Mouse (Mus musculus) lung, adult 2 months (tissue): ENCODE results near the gene Cacna1a. TPM values are rescaled to one million over a fixed set of nuclear protein-coding genes. Genes with fewer than 3 reads are reported as not detected.

Experiments used
- DNase-seq: peaks from one replicate; pipeline ENCODE4 v3.0.0; 2022
- H3K4me1 ChIP-seq: fragments of 200-500 bp; 2 replicates; pipeline ENCODE4 v1.6.1; 2011; ENCODE audit warnings: low read length; ENCODE audit not compliant: control insufficient read depth, insufficient read depth
- H3K4me3 ChIP-seq: fragments of 200-500 bp; replicated peaks from 2 replicates; pipeline ENCODE3; 2011; ENCODE audit warnings: low read depth, mild to moderate bottlenecking, control low read depth, low read length; ENCODE audit errors: extremely low read depth
- CTCF ChIP-seq: fragments of 200-500 bp; IDR thresholded peaks from 2 replicates; pipeline ENCODE4 v1.5.1; 2011; ENCODE audit warnings: mild to moderate bottlenecking, low read length, control low read depth; ENCODE audit not compliant: insufficient read depth
- POLR2A ChIP-seq: fragments of 200-500 bp; IDR thresholded peaks from 2 replicates; pipeline ENCODE4 v1.6.1; 2011; ENCODE audit warnings: low read depth, mild to moderate bottlenecking, control low read depth, low read length, borderline replicate concordance; ENCODE audit errors: extremely low read depth
- WGBS: fragments of 180-500 bp; shearing (Covaris S2); methylation state at CpG from one replicate; pipeline ENCODE4 v1.1.7; 2018; 5-methylcytosine and 5-hydroxymethylcytosine counted together
- polyA plus RNA-seq: library from polyadenylated mRNA; depleted of rRNA; stranded (reverse); fragments of >200 nt; gene quantifications from 2 replicates; pipeline ENCODE4 v1.2.3, GENCODE M21; 2012

The Cacna1a gene
- polyA plus RNA-seq, 1 experiment = 13.3 TPM

DNA sequence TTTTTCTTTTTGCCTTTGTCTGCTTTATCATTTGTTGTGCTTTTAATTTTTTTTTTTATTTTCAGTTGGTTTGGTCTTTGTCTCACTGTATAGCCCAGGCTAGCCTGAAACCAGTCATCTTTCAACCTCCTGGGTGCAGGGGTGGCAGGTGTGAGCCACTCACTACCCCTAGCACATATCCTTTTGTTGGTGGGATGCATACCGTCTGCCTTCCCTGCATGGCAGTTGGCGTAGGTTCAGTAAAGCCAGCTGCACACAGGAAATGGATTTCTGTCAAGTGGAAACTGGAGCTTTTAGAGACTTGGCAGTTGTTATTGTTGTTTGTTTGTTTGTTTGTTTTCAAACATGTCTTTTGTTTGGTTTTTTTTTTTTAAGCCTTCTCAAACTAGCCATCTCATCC is 132.8 kb downstream of the Cacna1a start:
- TF ChIP-seq CTCF (no peak), POLR2A (no peak)
- DNase-seq = no peak
- WGBS = 40% methylated on average over 2 of the region's 2 CpGs
- Histone ChIP-seq H3K4me3 (no peak overlapping the region), H3K4me1 (no peaks in the 10 kb centered on the region)

DNA sequence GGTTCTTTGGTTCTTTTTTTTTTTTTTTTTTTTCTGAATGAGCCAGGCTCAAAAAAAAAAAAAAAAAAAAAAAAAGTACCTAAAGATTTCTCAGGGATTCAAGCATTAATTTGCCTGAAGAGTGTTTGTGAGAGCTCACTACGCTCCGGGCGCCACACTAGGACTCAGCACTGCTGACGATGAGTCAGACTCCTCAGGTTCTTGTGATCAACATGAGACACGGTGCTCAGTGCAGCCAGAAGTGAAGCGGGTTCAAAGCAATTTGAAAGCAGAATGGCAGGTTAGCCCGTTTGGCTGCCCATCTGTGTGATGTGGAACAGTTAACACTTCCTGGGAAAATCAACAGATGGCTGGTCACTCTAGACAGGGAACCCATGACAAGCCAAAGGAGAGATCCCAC is 139.8 kb downstream of the Cacna1a start:
- no peaks in the 10 kb centered on the region for H3K4me1 ChIP-seq
- H3K4me3 ChIP-seq = no peak overlapping the region
- no peak for TF ChIP-seq POLR2A
- no peak for TF ChIP-seq CTCF
- WGBS = 75% methylated on average over 7 of the region's 7 CpGs
- DNase-seq = no peak

DNA sequence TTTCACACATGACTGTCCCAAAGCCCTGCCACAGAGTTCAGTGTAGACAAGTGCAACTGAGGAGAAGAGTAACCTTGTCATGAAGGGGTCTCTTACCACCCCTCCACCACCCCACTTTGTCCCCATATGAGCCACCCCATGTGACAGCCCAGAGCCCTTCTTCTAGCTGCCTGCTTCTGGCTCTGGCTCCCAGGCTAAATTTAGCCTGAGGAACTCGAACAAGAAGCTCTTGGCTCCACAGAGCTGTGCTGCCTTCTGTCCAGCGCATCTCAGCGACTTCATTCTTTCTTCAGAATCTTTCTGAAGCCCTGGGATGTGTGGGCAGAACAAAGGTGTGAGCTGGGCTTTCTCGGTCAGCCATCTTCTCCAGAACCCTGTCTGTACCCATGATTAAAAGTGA is 141.3 kb downstream of the Cacna1a start:
- DNase-seq = no peak
- no peak overlapping the region for H3K4me3 ChIP-seq
- 51% methylated on average over 4 of the region's 4 CpGs for WGBS
- TF ChIP-seq CTCF (no peak), POLR2A (no peak)
- H3K4me1 ChIP-seq = no peaks in the 10 kb centered on the region

DNA sequence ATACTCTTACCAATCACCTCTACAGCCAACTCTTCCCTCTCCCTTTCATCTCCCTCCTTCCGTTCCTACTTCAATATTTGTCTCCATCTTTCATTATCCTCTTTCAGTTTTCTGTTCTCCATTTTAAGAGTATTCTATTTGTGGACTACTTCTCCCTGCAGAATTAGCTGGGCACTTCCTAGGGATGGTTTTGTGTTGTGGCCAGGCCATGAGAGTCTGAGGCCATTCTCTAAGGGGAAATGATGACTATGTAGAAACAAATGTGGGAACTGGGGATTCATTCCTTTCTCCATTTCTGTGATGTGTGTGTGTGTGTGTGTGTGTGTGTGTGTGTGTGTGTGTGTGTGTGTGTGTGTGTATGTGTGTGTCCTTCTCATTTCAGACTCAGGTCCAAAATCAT is 144.5 kb downstream of the Cacna1a start:
- TF ChIP-seq CTCF (no peak), POLR2A (no peak)
- DNase-seq = no peak
- Histone ChIP-seq H3K4me1 (no peaks in the 10 kb centered on the region), H3K4me3 (no peak overlapping the region)
- WGBS = 74% methylated on average over 1 of the region's 1 CpGs

DNA sequence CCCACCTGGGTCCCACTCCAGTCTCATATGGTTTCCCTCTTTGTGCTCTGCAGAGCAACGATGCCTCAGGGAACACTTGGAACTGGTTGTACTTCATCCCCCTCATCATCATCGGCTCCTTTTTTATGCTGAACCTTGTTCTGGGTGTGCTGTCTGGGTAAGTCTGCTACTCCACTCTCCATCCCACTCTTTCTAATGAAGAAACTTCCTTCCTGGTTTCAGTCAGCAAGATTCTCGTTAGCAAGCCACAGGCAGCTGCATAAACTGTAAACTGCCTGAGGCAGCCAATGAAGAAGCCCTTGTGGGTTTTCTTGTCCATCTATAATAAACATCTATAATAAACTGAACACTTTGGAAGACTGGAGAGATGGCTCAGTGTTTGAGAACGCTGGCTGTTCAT is 145.1 kb downstream of the Cacna1a start:
- WGBS = 59% methylated on average over 4 of the region's 4 CpGs
- no peak for DNase-seq
- TF ChIP-seq POLR2A (no peak), CTCF (no peak)
- no peak overlapping the region for H3K4me3 ChIP-seq
- no peaks in the 10 kb centered on the region for H3K4me1 ChIP-seq

DNA sequence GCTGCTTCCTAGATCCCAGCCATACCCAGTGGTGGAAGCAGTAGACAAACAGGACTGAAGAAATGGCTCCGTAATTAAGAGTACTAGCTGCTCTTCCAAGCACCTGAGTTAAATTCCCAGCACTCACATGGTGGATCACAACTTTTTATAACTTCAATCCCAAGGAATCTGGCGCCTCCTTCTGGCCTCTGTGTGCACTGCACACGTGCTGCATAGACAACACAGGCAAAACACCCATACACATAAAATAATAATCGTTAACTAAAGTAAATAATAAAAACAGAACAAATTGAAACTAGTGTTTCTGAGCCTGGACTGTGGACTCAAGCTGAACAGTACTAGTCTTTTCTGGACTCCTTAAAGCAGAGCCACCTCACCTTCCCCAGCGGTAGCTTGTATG is 148.7 kb downstream of the Cacna1a start:
- no peak for TF ChIP-seq CTCF
- no peak for TF ChIP-seq POLR2A
- 78% methylated on average over 5 of the region's 5 CpGs for WGBS
- Histone ChIP-seq H3K4me3 (no peak overlapping the region), H3K4me1 (no peaks in the 10 kb centered on the region)
- DNase-seq = no peak

DNA sequence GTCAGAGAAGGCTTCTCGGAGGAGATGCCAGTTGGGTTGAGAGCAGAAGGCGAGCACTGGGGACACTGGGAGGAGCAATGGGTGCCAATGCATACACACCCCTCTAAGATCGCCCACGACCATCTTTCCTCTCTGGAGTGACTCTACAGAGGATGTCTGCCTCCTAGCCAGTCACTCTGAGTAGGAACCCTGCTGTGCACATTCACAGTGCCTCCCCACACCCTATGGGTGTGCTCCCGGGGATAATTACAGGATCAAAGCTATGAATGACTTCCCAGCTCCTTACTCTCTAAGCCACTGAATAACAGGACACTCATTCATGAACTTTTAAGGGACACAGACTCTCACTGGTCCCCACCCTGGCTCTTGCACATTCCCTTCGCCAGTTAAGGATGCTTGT is 151.1 kb downstream of the Cacna1a start:
- no peak for DNase-seq
- TF ChIP-seq CTCF (no peak), POLR2A (no peak)
- no peaks in the 10 kb centered on the region for H3K4me1 ChIP-seq
- H3K4me3 ChIP-seq = no peak overlapping the region
- 40% methylated on average over 6 of the region's 6 CpGs for WGBS

DNA sequence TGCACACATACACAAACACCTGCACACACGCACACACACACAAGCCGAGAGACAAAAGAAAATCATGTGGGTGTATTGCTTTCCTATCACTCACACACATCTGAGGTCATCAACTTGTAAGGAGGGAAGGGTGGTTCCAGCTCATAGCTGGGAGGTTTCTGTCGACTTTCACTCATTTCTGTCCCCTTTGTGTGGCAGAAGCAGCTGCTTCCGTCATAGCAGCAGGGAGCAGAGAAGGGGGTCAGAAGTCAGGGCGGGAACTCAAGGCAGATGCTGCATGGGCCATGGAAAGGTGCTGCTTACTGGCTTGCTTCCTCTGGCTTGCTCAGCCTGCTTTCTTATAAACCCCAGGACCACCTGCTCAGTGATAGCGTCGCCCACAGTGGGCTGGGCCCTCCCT is 154.2 kb downstream of the Cacna1a start:
- DNase-seq = no peak
- WGBS = 70% methylated on average over 7 of the region's 7 CpGs

DNA sequence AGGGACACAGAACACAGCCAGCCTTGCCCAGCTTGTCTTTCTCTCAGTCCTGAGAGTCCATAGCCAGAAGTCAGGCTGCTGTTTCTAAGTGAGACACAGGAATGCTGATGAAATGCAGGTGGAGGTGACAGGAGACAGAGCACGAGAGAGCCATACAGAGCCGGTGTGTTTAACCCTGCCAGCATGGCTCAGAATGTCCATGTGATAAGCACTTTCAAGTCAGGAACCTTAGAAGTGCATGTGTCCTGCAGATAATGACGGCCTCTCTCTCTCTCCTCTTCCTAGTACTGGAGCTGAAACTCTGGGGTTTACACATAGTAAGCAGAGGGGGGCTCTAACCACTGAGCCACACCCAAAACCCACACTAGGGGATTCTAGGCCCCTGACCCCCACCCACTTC is 157.3 kb downstream of the Cacna1a start:
- DNase-seq = no peak
- WGBS = 61% methylated on average over 3 of the region's 3 CpGs
- no peaks in the 10 kb centered on the region for H3K4me1 ChIP-seq
- TF ChIP-seq CTCF (no peak), POLR2A (no peak)
- no peak overlapping the region for H3K4me3 ChIP-seq

More for the DNA sequence above, 154.2 kb downstream of the Cacna1a start:
- Histone ChIP-seq H3K4me1 (no peaks in the 10 kb centered on the region), H3K4me3 (no peak overlapping the region)
- TF ChIP-seq CTCF (no peak), POLR2A (no peak)

DNA sequence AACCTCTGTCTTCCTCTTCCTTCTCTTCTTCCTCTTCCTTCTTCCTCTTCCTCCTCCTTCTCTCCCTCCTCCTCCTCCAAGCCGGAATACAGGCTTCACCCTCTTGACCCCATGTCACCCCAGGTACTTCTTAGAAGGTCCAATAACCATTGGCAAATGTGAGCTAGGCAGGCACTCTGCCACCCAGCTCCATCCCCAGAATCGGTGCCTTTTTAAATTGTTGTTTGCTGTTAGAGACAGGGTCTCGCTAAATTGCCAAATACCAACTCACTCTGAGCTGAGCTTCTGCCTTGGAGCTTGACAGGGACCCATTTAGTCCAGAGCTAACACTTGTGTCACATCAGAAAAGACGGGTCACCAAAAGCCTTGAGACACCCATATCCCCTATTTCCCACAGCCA is 164.2 kb downstream of the Cacna1a start:
- 74% methylated on average over 4 of the region's 4 CpGs for WGBS

More for the DNA sequence above, 164.2 kb downstream of the Cacna1a start:
- no peaks in the 10 kb centered on the region for H3K4me1 ChIP-seq
- TF ChIP-seq CTCF (no peak), POLR2A (no peak)
- H3K4me3 ChIP-seq = no peak overlapping the region
- no peak for DNase-seq
